Mouse (Mus musculus) CH12.LX (cell line): ENCODE measurements around the gene Kri1. TPM values are rescaled to one million over a fixed set of nuclear protein-coding genes. Genes with fewer than 3 reads are reported as not detected.

ENCODE experiments used
- DNase-seq: peaks from one replicate; pipeline ENCODE4 v3.0.0-alpha.2; 2013; ENCODE audit errors: extremely low read depth
- H3K27ac ChIP-seq: 2 replicates; pipeline ENCODE4 v1.5.1; 2012; ENCODE audit warnings: low read depth, mild to moderate bottlenecking, control low read depth, moderate library complexity; ENCODE audit not compliant: insufficient read depth
- H3K27me3 ChIP-seq: replicated peaks from 2 replicates; pipeline ENCODE3; 2012; ENCODE audit warnings: inconsistent platforms
- H3K36me3 ChIP-seq, 2 experiments: replicated peaks in 1 of 2; 2 replicates each; pipeline versions ENCODE3 to v1.6.1; 2012; ENCODE audit warnings: inconsistent platforms in 1 of 2, low read length in 1 of 2, mild to moderate bottlenecking in 1 of 2, mixed read lengths in 1 of 2, moderate library complexity in 1 of 2; ENCODE audit not compliant: control insufficient read depth in 1 of 2, insufficient read depth in 1 of 2
- H3K4me1 ChIP-seq, 2 experiments: 2 replicates each; pipeline ENCODE4 v1.6.1; 2012; ENCODE audit warnings: inconsistent platforms in 1 of 2, moderate library complexity in 1 of 2; ENCODE audit not compliant: insufficient read depth in 2 of 2, control insufficient read depth in 1 of 2
- H3K4me2 ChIP-seq: 2 replicates; pipeline ENCODE4 v1.6.1; 2012; ENCODE audit warnings: low read depth, mild to moderate bottlenecking, control low read depth; ENCODE audit not compliant: poor library complexity, insufficient read depth, severe bottlenecking
- H3K4me3 ChIP-seq, 3 experiments: fragments of 150-350 bp in 1 of 3; sonication (generic) in 1 of 3; replicated peaks in 1 of 3; 2 replicates each; pipeline versions ENCODE3 to v1.5.1; 2011 to 2012; ENCODE audit warnings: low read depth in 2 of 3, low read length in 2 of 3, mild to moderate bottlenecking in 2 of 3, moderate library complexity in 2 of 3, control low read depth in 1 of 3, improper control_type of control experiment in 1 of 3, inconsistent platforms in 1 of 3, mixed read lengths in 1 of 3; ENCODE audit not compliant: poor library complexity in 1 of 3
- H3K79me2 ChIP-seq: replicated peaks from 2 replicates; pipeline ENCODE4 v1.6.1; 2012; ENCODE audit warnings: mild to moderate bottlenecking, moderate library complexity; ENCODE audit not compliant: control insufficient read depth, poor library complexity, insufficient read depth, severe bottlenecking; ENCODE audit errors: extremely low read depth
- H3K9ac ChIP-seq: 2 replicates; pipeline ENCODE4 v1.6.1; 2012; ENCODE audit warnings: low read depth, mild to moderate bottlenecking, control low read depth, moderate library complexity; ENCODE audit not compliant: insufficient read depth
- H3K9me3 ChIP-seq: replicated peaks from 2 replicates; pipeline ENCODE3; 2012; ENCODE audit warnings: low read length, inconsistent platforms, mixed read lengths
- BHLHE40 ChIP-seq: IDR thresholded peaks from 2 replicates; pipeline ENCODE4 v1.6.1; 2011; ENCODE audit warnings: mild to moderate bottlenecking, low read depth, low read length, improper control_type of control experiment
- CHD1 ChIP-seq: IDR thresholded peaks from 2 replicates; pipeline ENCODE4 v1.6.1; 2012; ENCODE audit warnings: low read depth, low read length, improper control_type of control experiment, inconsistent platforms
- E2F4 ChIP-seq: IDR thresholded peaks from 2 replicates; pipeline ENCODE4 v1.6.1; 2011; ENCODE audit warnings: low read depth, low read length, improper control_type of control experiment; ENCODE audit not compliant: insufficient replicate concordance
- EP300 ChIP-seq: IDR thresholded peaks from 2 replicates; pipeline ENCODE4 v1.6.1; 2011; ENCODE audit warnings: low read length, improper control_type of control experiment
- GABPA ChIP-seq: IDR thresholded peaks from 2 replicates; pipeline ENCODE4 v1.6.1; 2012; ENCODE audit warnings: low read depth, low read length, improper control_type of control experiment, inconsistent platforms; ENCODE audit not compliant: insufficient replicate concordance
- HCFC1 ChIP-seq: IDR thresholded peaks from 2 replicates; pipeline ENCODE4 v1.6.1; 2012; ENCODE audit warnings: low read depth, mild to moderate bottlenecking, inconsistent platforms, low read length, improper control_type of control experiment
- IRF4 ChIP-seq: IDR thresholded peaks from 2 replicates; pipeline ENCODE4 v1.6.1; 2014; ENCODE audit warnings: low read depth, mild to moderate bottlenecking, inconsistent platforms, low read length, improper control_type of control experiment
- JUN ChIP-seq: IDR thresholded peaks from 2 replicates; pipeline ENCODE4 v1.6.1; 2011; ENCODE audit warnings: low read depth, mild to moderate bottlenecking, low read length, improper control_type of control experiment, moderate library complexity; ENCODE audit not compliant: insufficient read depth
- JUND ChIP-seq: conservative IDR thresholded peaks from 2 replicates; pipeline ENCODE4 v1.6.1; 2011; ENCODE audit warnings: low read depth, low read length, improper control_type of control experiment
- KAT2A ChIP-seq: IDR thresholded peaks from 2 replicates; pipeline ENCODE4 v1.6.1; 2012; ENCODE audit warnings: low read length, improper control_type of control experiment, inconsistent platforms; ENCODE audit not compliant: insufficient replicate concordance
- MAZ ChIP-seq: IDR thresholded peaks from 2 replicates; pipeline ENCODE4 v1.6.1; 2012; ENCODE audit warnings: low read depth, mild to moderate bottlenecking, inconsistent platforms, low read length, improper control_type of control experiment, moderate library complexity
- MEF2A ChIP-seq: IDR thresholded peaks from 2 replicates; pipeline ENCODE4 v1.6.1; 2014; ENCODE audit warnings: low read depth, mild to moderate bottlenecking, inconsistent platforms, low read length, improper control_type of control experiment, borderline replicate concordance
- MXI1 ChIP-seq: IDR thresholded peaks from 2 replicates; pipeline ENCODE4 v1.6.1; 2011; ENCODE audit warnings: mild to moderate bottlenecking, low read depth, low read length, improper control_type of control experiment
- MYC ChIP-seq: IDR thresholded peaks from 2 replicates; pipeline ENCODE4 v1.6.1; 2011; ENCODE audit warnings: low read depth, mild to moderate bottlenecking, improper control_type of control experiment, low read length
- NELFE ChIP-seq: IDR thresholded peaks from 2 replicates; pipeline ENCODE4 v1.6.1; 2011; ENCODE audit warnings: low read depth, low read length, improper control_type of control experiment
- NRF1 ChIP-seq: IDR thresholded peaks from 2 replicates; pipeline ENCODE4 v1.6.1; 2014; ENCODE audit warnings: low read depth, mild to moderate bottlenecking, inconsistent platforms, low read length, improper control_type of control experiment, moderate library complexity
- PAX5 ChIP-seq: IDR thresholded peaks from 2 replicates; pipeline ENCODE4 v1.6.1; 2012; ENCODE audit warnings: low read length, inconsistent platforms, mixed read lengths
- POLR2A ChIP-seq: IDR thresholded peaks from 2 replicates; pipeline ENCODE4 v1.6.1; 2011; ENCODE audit warnings: low read depth, mild to moderate bottlenecking, improper control_type of control experiment, low read length
- POLR2AphosphoS2 ChIP-seq: IDR thresholded peaks from 2 replicates; pipeline ENCODE4 v1.6.1; 2011; ENCODE audit warnings: low read depth, low read length, improper control_type of control experiment
- RAD21 ChIP-seq: IDR thresholded peaks from 2 replicates; pipeline ENCODE4 v1.6.1; 2011; ENCODE audit warnings: low read depth, mild to moderate bottlenecking, low read length, improper control_type of control experiment, moderate library complexity
- SMC3 ChIP-seq: IDR thresholded peaks from 2 replicates; pipeline ENCODE4 v1.6.1; 2011; ENCODE audit warnings: low read depth, low read length, improper control_type of control experiment
- TBP ChIP-seq: conservative IDR thresholded peaks from 2 replicates; pipeline ENCODE4 v1.6.1; 2011; ENCODE audit warnings: low read depth, low read length, improper control_type of control experiment
- UBTF ChIP-seq: IDR thresholded peaks from 2 replicates; pipeline ENCODE4 v1.6.1; 2012; ENCODE audit warnings: low read depth, mild to moderate bottlenecking, inconsistent platforms, low read length, improper control_type of control experiment, moderate library complexity
- ZC3H11A ChIP-seq: IDR thresholded peaks from 2 replicates; pipeline ENCODE4 v1.6.1; 2012; ENCODE audit warnings: low read depth, mild to moderate bottlenecking, inconsistent platforms, low read length, improper control_type of control experiment
- ZMIZ1 ChIP-seq: IDR thresholded peaks from 2 replicates; pipeline ENCODE4 v1.6.1; 2012; ENCODE audit warnings: low read depth, mild to moderate bottlenecking, inconsistent platforms, low read length, improper control_type of control experiment
- ZNF384 ChIP-seq: IDR thresholded peaks from 2 replicates; pipeline ENCODE4 v1.6.1; 2012; ENCODE audit warnings: low read depth, low read length, improper control_type of control experiment, inconsistent platforms
- dilution Hi-C: fragments of 300-500 bp; cut with MboI; formaldehyde crosslinking; loops from 2 replicates; pipeline ENCODE4 v1.14.3; 2020; ENCODE audit warnings: low sequenced_read_pairs; ENCODE audit not compliant: extremely low pct_unique_long_range_greater_than_20kb, extremely low pct_ligation_motif_present
- in situ Hi-C: fragments of 300-500 bp; cut with MboI; formaldehyde crosslinking; loops from 3 replicates; pipeline ENCODE4 v1.14.3; 2019; ENCODE audit warnings: low sequenced_read_pairs, low pct_ligation_motif_present, low pct_unique_long_range_greater_than_20kb, mixed read lengths
- polyA plus RNA-seq: library from polyadenylated mRNA; unstranded; fragments of >175 nt; gene quantifications from 2 replicates; pipeline ENCODE4 v1.2.1, GENCODE M21; 2012; ENCODE audit warnings: low read depth; ENCODE audit not compliant: insufficient read length
- total RNA-seq, 2 experiments: library from RNA; depleted of rRNA; stranded (reverse); fragments of 300-350 nt in 1 of 2; fragments of >200 nt in 1 of 2; gene quantifications; 2 replicates each; pipeline ENCODE4 v1.2.3; 2012 to 2014

Gene Kri1
- total and polyA plus RNA-seq, 3 experiments = 28.8 to 57.1 (median 55.5) TPM

GRCm38 (mm10) chr9:21336491-21336890 is 48.7 kb upstream of the Kri1 start:
- Histone ChIP-seq H3K9me3 (no peaks in the 10 kb centered on the region), H3K79me2 (peaks cover 7% of the 10 kb centered on the region), H3K4me3 (no peak overlapping the region), H3K4me2 (no peak overlapping the region), H3K4me1 (peaks cover 0 to 19% of the 10 kb centered on the region in 2 experiments; a peak in 3 of 4 replicates), H3K9ac (no peak overlapping the region), H3K27me3 (no peaks in the 10 kb centered on the region), H3K27ac (no peak overlapping the region), H3K36me3 (peaks cover 10 to 77% of the 10 kb centered on the region in 2 experiments)
- no peak for DNase-seq
- dilution Hi-C loops = no loop called here
- no peak for TF ChIP-seq SMC3
- TF ChIP-seq TBP = no peak
- TF ChIP-seq ZC3H11A = no peak
- no peak for TF ChIP-seq MEF2A
- TF ChIP-seq EP300 = no peak
- no peak for TF ChIP-seq ZMIZ1
- TF ChIP-seq, all 38 proteins: peak for 0
- in situ Hi-C loops = no loop called here

DNA sequence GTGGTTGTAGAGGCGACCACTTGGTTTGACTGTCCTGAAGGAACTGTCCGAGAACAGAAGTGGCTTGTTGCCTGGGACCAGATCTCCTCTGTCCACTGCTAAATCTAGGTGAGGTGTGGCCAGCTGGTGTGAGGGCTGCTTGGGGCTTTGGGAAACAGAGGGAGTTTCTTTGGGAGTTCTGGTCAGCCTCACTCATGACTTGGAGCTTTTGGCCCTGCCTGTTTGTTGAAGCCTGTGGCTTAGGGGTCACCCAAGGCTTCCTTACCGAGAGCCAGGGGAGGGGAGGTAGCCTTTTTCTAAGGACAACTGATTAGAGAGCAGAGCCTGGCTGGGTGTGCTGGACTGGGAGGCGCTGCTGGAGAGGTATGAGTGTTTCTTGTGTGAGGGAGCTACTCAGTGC is 47.6 kb upstream of the Kri1 start:
- in situ Hi-C loops = no loop called here

GRCm38 (mm10) chr9:21334747-21335146 is 47.0 kb upstream of the Kri1 start:
- in situ Hi-C loops (no loop called here), dilution Hi-C loops (no loop called here)
- no peak overlapping the region for H3K4me2 ChIP-seq
- H3K4me1 ChIP-seq = peaks cover 6 to 30% of the 10 kb centered on the region in 2 experiments; a peak in 3 of 4 replicates
- H3K9me3 ChIP-seq = peaks cover 2% of the 10 kb centered on the region
- H3K27ac ChIP-seq = no peak overlapping the region
- DNase-seq = no peak
- TF ChIP-seq MAZ (no peak), ZNF384 (no peak), BHLHE40 (no peak), NELFE (no peak)
- no peaks in the 10 kb centered on the region for H3K27me3 ChIP-seq
- peaks cover 5 to 71% of the 10 kb centered on the region in 2 experiments for H3K36me3 ChIP-seq
- H3K79me2 ChIP-seq = peaks cover 21% of the 10 kb centered on the region
- H3K9ac ChIP-seq = no peak overlapping the region
- H3K4me3 ChIP-seq = no peak overlapping the region

More for the DNA sequence above, 47.6 kb upstream of the Kri1 start:
- DNase-seq = no peak
- H3K27ac ChIP-seq = no peak overlapping the region
- no peak for TF ChIP-seq ZMIZ1
- TF ChIP-seq UBTF = no peak
- TF ChIP-seq CHD1 = no peak
- TF ChIP-seq POLR2AphosphoS2 = no peak
- TF ChIP-seq POLR2A = no peak
- no peak for TF ChIP-seq PAX5
- TF ChIP-seq MXI1 = no peak
- TF ChIP-seq E2F4 = no peak
- TF ChIP-seq EP300 = no peak
- no peak for TF ChIP-seq MYC
- TF ChIP-seq NRF1 = no peak
- TF ChIP-seq KAT2A = no peak
- no peak for TF ChIP-seq IRF4
- no peak for TF ChIP-seq ZNF384
- no peak for TF ChIP-seq RAD21
- no peak for TF ChIP-seq ZC3H11A
- no peak for TF ChIP-seq JUND
- no peak for TF ChIP-seq GABPA
- no peak for TF ChIP-seq JUN
- no peak for TF ChIP-seq HCFC1
- TF ChIP-seq, all 38 proteins: peak for 0
- Histone ChIP-seq H3K36me3 (peaks cover 5 to 72% of the 10 kb centered on the region in 2 experiments), H3K79me2 (peaks cover 15% of the 10 kb centered on the region), H3K9me3 (peaks cover 2% of the 10 kb centered on the region), H3K4me2 (no peak overlapping the region), H3K9ac (no peak overlapping the region), H3K27me3 (no peaks in the 10 kb centered on the region), H3K4me1 (peaks cover 0 to 24% of the 10 kb centered on the region in 2 experiments; a peak in 3 of 4 replicates), H3K4me3 (no peak overlapping the region)
- dilution Hi-C loops = no loop called here
